Comparison of ENCODE assay signal across 19 mouse cellular contexts in genomic region chr19:56319629-56320028, GRCm38 (mm10). TPM values are rescaled to one million over a fixed set of nuclear protein-coding genes. Genes with fewer than 3 reads are reported as not detected.
DNase-seq lines count a peak whose midpoint lies in the region; ATAC-seq lines count a peak whose summit lies in the region.
"Had no signal": no experiment of that assay in that cellular context is flagged by ENCODE, and none has a peak within 500 bp of the region (broad histone marks: within the 10 kb centered on the region; RNA-seq: fewer than 3 reads in every experiment).

No protein-coding gene starts in this region.

- intact Hi-C loops in left cerebral cortex, postnatal 36 days (cut with DNase I) = no loop called here

- peak overlapping the region; percentile 25; the same call in 1 of the 2 replicates for H3K4me2 ChIP-seq in heart, embryonic 13.5 days
- H3K4me2 ChIP-seq in liver, embryonic 11.5 days = peak overlapping the region; percentile 42
- peak overlapping the region; percentile 48 for H3K4me2 ChIP-seq in liver, embryonic 13.5 days

- H3K27me3 ChIP-seq in heart, embryonic 13.5 days (replicated peaks) = peaks cover 7% of the 10 kb centered on the region; the same call in 1 of the 2 replicates
- 0 out of 2 replicates have a peak, but pooled peaks cover 4% of the 10 kb centered on the region for H3K27me3 ChIP-seq in liver, embryonic 11.5 days (replicated peaks; ENCODE audit: control insufficient read depth, insufficient read depth, low read length)
- no peaks in the 10 kb centered on the region for H3K27me3 ChIP-seq in liver, embryonic 13.5 days
- H3K27me3 ChIP-seq: stomach, embryonic 15.5 days had no signal

- WGBS in heart, embryonic 13.5 days = 73% methylated on average over 6 of the region's 6 CpGs
- 55% methylated on average over 6 of the region's 6 CpGs for WGBS in liver, embryonic 11.5 days
- 33% methylated on average over 6 of the region's 6 CpGs for whole genome bisulfite sequencing in liver, embryonic 13.5 days (ENCODE audit: insufficient replicate concordance)

- DNase-seq in heart, adult 11 months = no peak
- no peak for DNase-seq in liver, embryonic 11.5 days (ENCODE audit: low spot score)
- no peak for DNase-seq in liver
- peak; percentile 15 for DNase-seq in liver, embryonic 13.5 days
- DNase-seq in urinary bladder, postnatal 4 days (ENCODE audit: low spot score in 2 of 2) = no peak
- no peak for DNase-seq in left cerebral cortex, postnatal 36 days (ENCODE audit: low spot score in 2 of 2)
- DNase-seq: adrenal gland, postnatal 36 days; cerebellum, adult 9-11 months; gastrocnemius, postnatal 25 days; heart, postnatal 36 days had no signal

- H3K9me3 ChIP-seq in heart, embryonic 13.5 days = no peaks in the 10 kb centered on the region
- no peaks in the 10 kb centered on the region for H3K9me3 ChIP-seq in liver, embryonic 11.5 days (ENCODE audit: control insufficient read depth, low read length)
- no peaks in the 10 kb centered on the region for H3K9me3 ChIP-seq in liver, embryonic 13.5 days (replicated peaks)
- H3K9me3 ChIP-seq: heart, embryonic 10.5 days; midbrain, embryonic 10.5 days; stomach, embryonic 15.5 days had no signal

- H3K27ac ChIP-seq in heart, embryonic 13.5 days (replicated peaks) = no peak overlapping the region
- no peak overlapping the region for H3K27ac ChIP-seq in liver, embryonic 11.5 days (ENCODE audit: low read depth, low read length)
- no peak overlapping the region for H3K27ac ChIP-seq in liver, embryonic 13.5 days
- H3K27ac ChIP-seq: stomach, embryonic 15.5 days had no signal

- H3K9ac ChIP-seq in heart, embryonic 13.5 days = no peak overlapping the region
- no peak overlapping the region for H3K9ac ChIP-seq in liver, embryonic 11.5 days (ENCODE audit: low read depth, low read length)
- no peak overlapping the region for H3K9ac ChIP-seq in liver, embryonic 13.5 days
- H3K9ac ChIP-seq: stomach, embryonic 15.5 days had no signal

- H3K4me1 ChIP-seq in heart, embryonic 13.5 days = peaks cover 12% of the 10 kb centered on the region
- H3K4me1 ChIP-seq in liver, embryonic 11.5 days (replicated peaks; ENCODE audit: control insufficient read depth, insufficient read depth, low read length) = peaks cover 12% of the 10 kb centered on the region
- peaks cover 18% of the 10 kb centered on the region for H3K4me1 ChIP-seq in liver, embryonic 13.5 days (replicated peaks)

- peaks cover 42% of the 10 kb centered on the region for H3K36me3 ChIP-seq in heart, embryonic 13.5 days
- no peaks in the 10 kb centered on the region for H3K36me3 ChIP-seq in liver, embryonic 11.5 days (ENCODE audit: control insufficient read depth, insufficient read depth, low read length)
- no peaks in the 10 kb centered on the region; the same call in 1 of the 2 replicates for H3K36me3 ChIP-seq in liver, embryonic 13.5 days
- H3K36me3 ChIP-seq: heart, embryonic 10.5 days; midbrain, embryonic 10.5 days; stomach, embryonic 15.5 days had no signal

- ATAC-seq in heart, embryonic 13.5 days (ENCODE audit: extremely low read depth, insufficient number of reproducible peaks, low FRiP score, low TSS enrichment) = no peak
- ATAC-seq in liver, embryonic 11.5 days (replicated peaks; ENCODE audit: low FRiP score) = peak; percentile 58
- ATAC-seq in common myeloid progenitor, adult 5-6 weeks (replicated peaks; ENCODE audit: low read depth, poor library complexity, severe bottlenecking) = 0 out of 2 replicates have a peak, but pooled peaks have one; percentile 4
- ATAC-seq in liver, embryonic 13.5 days (ENCODE audit: low read depth) = peak; percentile 75
- ATAC-seq: intestine, embryonic 16.5 days had no signal

- H3K4me3 ChIP-seq in heart, embryonic 13.5 days = no peak overlapping the region
- H3K4me3 ChIP-seq in liver, embryonic 11.5 days (ENCODE audit: low read depth, low read length) = no peak overlapping the region
- no peak overlapping the region; the same call in 1 of the 2 replicates for H3K4me3 ChIP-seq in liver, embryonic 13.5 days (replicated peaks)
- H3K4me3 ChIP-seq: stomach, embryonic 15.5 days had no signal

RNA-seq across cellular contexts. Expression of gene Habp2, which starts 32.7 kb away (rescaled TPM):
- 1.2 and 4.3 TPM in 2 replicates for polyA plus RNA-seq in heart, embryonic 13.5 days (2015; fragmentation: Nextera tagmentation; extraction: Ambion mirVana)
- polyA plus RNA-seq in liver, embryonic 11.5 days (2014; fragmentation: Nextera tagmentation; extraction: Ambion mirVana) = 56.3 and 65.6 TPM in 2 replicates
- not detected in 2 replicates for total RNA-seq in common myeloid progenitor, adult 5-6 weeks (2017)
- polyA plus RNA-seq in liver, embryonic 13.5 days (2015; fragmentation: Nextera tagmentation; extraction: Ambion mirVana) = 36.1 and 46.5 TPM in 2 replicates
- total RNA-seq in left cerebral cortex, postnatal 36 days (2021) = not detected
- total RNA-seq: CH12.LX; gastrocnemius, postnatal 25 days; heart, postnatal 36 days; layer of hippocampus, adult 18-20 months; left cerebral cortex, adult 18-20 months had no signal
